Mouse (Mus musculus): ENCODE measurements around the gene Slc41a2. TPM values are rescaled to one million over a fixed set of nuclear protein-coding genes. Genes with fewer than 3 reads are reported as not detected.

The Slc41a2 gene
- total RNA-seq, 4 experiments from 2014 or later = 0.88 to 2.9 (median 1.9) TPM

GRCm38 (mm10) chr10:83186167-83186566, 151.5 kb downstream of the Slc41a2 start:
- DNase-seq (ENCODE audit: low spot score) = no peak

GRCm38 (mm10) chr10:83185121-83185520, 152.6 kb downstream of the Slc41a2 start:
- DNase-seq (ENCODE audit: low spot score) = no peak

GRCm38 (mm10) chr10:83184480-83185069, 153.1 kb downstream of the Slc41a2 start:
- no peak for DNase-seq (ENCODE audit: low spot score)

GRCm38 (mm10) chr10:83183634-83184479, 153.8 kb downstream of the Slc41a2 start:
- no peak for DNase-seq (ENCODE audit: low spot score)

- no peak for DNase-seq (ENCODE audit: low spot score)
Measured at GRCm38 (mm10) chr10:83182573-83182960, 155.1 kb downstream of the Slc41a2 start.

GRCm38 (mm10) chr10:83181831-83182572, 155.7 kb downstream of the Slc41a2 start:
- no peak for DNase-seq (ENCODE audit: low spot score)

Other genes with a start within 250 kb of the Slc41a2 start
- gene D10Wsu102e, start 22.3 kb upstream of the Slc41a2 start, total RNA-seq (2022) = under 1 TPM; 0.57 to 0.72 (median 0.60) TPM
- 10 to 100 TPM in 3 of 4 experiments, 1 to 10 TPM in 1; 9.5 to 14.1 (median 13.7) TPM for gene Aldh1l2, start 196.3 kb upstream of the Slc41a2 start, total RNA-seq (2022)
- gene Washc4, start 205.9 kb upstream of the Slc41a2 start, total RNA-seq (2022) = 10 to 100 TPM; 12.3 to 14.9 (median 12.9) TPM